Mouse (Mus musculus) heart, embryonic 15.5 days (tissue): ENCODE results near the gene Cactin. TPM values are rescaled to one million over a fixed set of nuclear protein-coding genes. Genes with fewer than 3 reads are reported as not detected.

Experiments used
- ATAC-seq: fragments of 200-750 bp; cut with Nextera tagmentation; replicated peaks from 2 replicates; pipeline ENCODE4 v1.8.0; 2017; ENCODE audit warnings: low read depth, moderate TSS enrichment; ENCODE audit not compliant: insufficient number of reproducible peaks, insufficient read depth, low FRiP score
- H3K27ac ChIP-seq: fragments of 300-500 bp; sonication (generic); 2 replicates; pipeline ENCODE4 v1.5.1; 2015; ENCODE audit warnings: mild to moderate bottlenecking, inconsistent platforms
- H3K27me3 ChIP-seq: fragments of 300-500 bp; sonication (generic); 2 replicates; pipeline ENCODE4 v1.6.1; 2015; ENCODE audit warnings: inconsistent platforms
- H3K36me3 ChIP-seq: fragments of 300-500 bp; sonication (generic); 2 replicates; pipeline ENCODE4 v1.6.1; 2015; ENCODE audit warnings: mild to moderate bottlenecking, inconsistent platforms
- H3K4me1 ChIP-seq: fragments of 300-500 bp; sonication (generic); replicated peaks from 2 replicates; pipeline ENCODE4 v1.6.1; 2015; ENCODE audit warnings: inconsistent platforms
- H3K4me2 ChIP-seq: fragments of 300-500 bp; sonication (generic); 2 replicates; pipeline ENCODE4 v1.6.1; 2015; ENCODE audit warnings: inconsistent platforms, mild to moderate bottlenecking, moderate library complexity
- H3K4me3 ChIP-seq: fragments of 300-500 bp; sonication (generic); 2 replicates; pipeline ENCODE4 v1.5.1; 2015; ENCODE audit warnings: mild to moderate bottlenecking, inconsistent platforms
- H3K9ac ChIP-seq: fragments of 300-500 bp; sonication (generic); 2 replicates; pipeline ENCODE4 v1.6.1; 2015; ENCODE audit warnings: mild to moderate bottlenecking, inconsistent platforms
- H3K9me3 ChIP-seq: fragments of 300-500 bp; sonication (generic); replicated peaks from 2 replicates; pipeline ENCODE4 v1.6.1; 2016; ENCODE audit warnings: inconsistent platforms
- WGBS: fragments of 180-500 bp; shearing (Covaris S2); methylation state at CpG from one replicate; pipeline ENCODE4 v1.1.7; 2015; ENCODE audit warnings: mixed read lengths; 5-methylcytosine and 5-hydroxymethylcytosine counted together
- polyA plus RNA-seq: library from polyadenylated mRNA; unstranded; fragments of >200 nt; fragmentation: Nextera tagmentation; extraction: Ambion mirVana; gene quantifications from 2 replicates; pipeline ENCODE4 v1.2.1, GENCODE M21; 2015

Gene Cactin
- polyA plus RNA-seq, 1 experiment from 2014 or later = 23.5 TPM

DNA sequence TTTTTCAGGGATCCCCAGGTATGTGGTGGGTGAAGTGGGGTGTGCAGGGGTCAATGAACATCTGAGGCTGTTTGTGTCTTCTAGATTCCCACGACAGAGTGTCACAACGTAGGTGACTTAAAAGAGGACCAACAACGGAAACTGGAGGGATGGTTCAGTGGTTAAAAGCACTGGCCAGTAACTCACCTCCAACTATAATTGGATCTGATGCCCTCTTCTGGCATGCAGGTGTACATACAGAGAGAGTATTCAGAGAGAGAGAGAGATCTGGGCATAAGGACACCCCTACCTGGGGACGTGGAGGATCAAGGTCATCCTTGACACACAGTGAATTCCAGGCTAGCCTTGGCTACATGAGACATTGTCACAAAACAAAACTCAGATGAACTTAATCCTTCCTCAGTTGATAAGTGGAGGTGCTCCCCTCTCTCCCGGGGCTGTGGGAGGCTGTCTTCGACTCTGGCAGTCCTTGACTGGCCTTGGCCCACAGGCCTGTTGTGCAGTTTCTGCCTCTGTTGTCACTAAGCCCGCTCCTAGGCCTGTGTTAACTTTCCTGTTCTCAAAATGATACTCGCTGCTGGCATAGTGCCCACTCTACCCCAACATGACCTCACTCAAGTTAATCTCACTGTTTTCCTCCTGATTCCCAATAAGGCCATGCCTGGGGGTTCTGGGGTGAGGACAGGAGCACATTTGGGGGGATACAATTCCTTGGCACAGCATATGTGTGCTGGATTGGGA is 23.7 kb downstream of the Cactin start:
- Histone ChIP-seq H3K4me2 (no peak overlapping the region), H3K27me3 (peaks cover 30% of the 10 kb centered on the region), H3K36me3 (peaks cover 21% of the 10 kb centered on the region; the same call in 1 of the 2 replicates), H3K4me1 (peaks cover 59% of the 10 kb centered on the region), H3K27ac (no peak overlapping the region), H3K9ac (no peak overlapping the region), H3K9me3 (no peaks in the 10 kb centered on the region), H3K4me3 (no peak overlapping the region)
- no peak for ATAC-seq
- 28% methylated on average over 8 of the region's 8 CpGs for WGBS

DNA sequence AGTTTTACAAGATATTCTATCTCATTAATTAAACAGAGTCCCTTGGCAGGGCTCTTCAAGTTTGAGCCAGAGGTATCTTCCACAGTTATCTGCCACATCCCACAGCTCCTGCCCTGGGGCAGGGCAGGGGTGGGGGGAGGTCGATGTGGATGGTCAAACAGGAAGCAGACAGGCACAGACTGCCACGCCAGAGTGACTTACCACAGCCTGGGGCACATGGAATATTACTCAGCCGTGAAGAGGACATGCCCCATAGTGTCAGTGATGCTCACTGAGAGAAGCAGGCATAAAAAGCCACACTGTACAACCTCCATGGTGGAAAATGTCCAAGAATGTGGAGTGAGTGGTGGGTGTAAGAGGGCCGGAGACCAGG is 24.2 kb downstream of the Cactin start:
- no peaks in the 10 kb centered on the region for H3K9me3 ChIP-seq
- no peak overlapping the region for H3K27ac ChIP-seq
- no peak for ATAC-seq
- 78% methylated on average over 4 of the region's 4 CpGs for WGBS
- no peak overlapping the region for H3K4me2 ChIP-seq
- H3K36me3 ChIP-seq = peaks cover 21% of the 10 kb centered on the region; the same call in 1 of the 2 replicates
- peaks cover 30% of the 10 kb centered on the region for H3K27me3 ChIP-seq
- no peak overlapping the region for H3K9ac ChIP-seq
- H3K4me3 ChIP-seq = no peak overlapping the region
- H3K4me1 ChIP-seq = peaks cover 61% of the 10 kb centered on the region

DNA sequence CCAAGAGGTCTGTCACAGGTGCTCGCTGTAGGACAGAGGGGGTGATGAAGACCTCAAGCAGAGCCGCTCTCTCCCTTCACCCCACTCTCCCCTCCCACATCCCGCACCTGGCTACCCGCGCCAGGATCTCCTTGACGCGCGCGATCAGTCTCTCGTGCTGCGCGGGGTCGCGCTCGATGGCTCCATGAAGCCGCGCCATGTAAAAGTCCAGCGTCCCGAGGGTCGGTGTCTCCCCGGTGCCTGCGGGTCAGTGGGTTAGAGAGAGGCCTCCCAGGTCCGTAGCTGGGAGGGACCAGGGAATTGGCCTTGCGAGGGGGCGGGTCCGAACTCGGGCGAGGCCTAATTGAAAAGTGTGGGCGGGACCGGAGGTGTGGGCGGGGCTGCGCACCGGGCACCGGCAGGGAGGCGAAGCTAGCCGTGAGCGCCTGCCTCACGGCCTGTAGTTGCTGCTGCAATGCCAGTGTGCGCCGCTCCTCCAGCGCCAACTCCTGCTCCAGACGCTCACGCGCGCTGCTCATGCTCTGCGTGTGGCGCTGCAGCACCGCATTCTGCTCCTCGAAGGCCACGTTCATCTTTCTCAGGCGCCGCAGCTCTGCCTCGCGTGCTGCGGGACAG is 25.7 kb downstream of the Cactin start:
- Histone ChIP-seq H3K36me3 (peaks cover 21% of the 10 kb centered on the region; the same call in 1 of the 2 replicates), H3K9me3 (no peaks in the 10 kb centered on the region), H3K4me3 (peak overlapping the region; percentile 26; the same call in 1 of the 2 replicates), H3K9ac (peak overlapping the region; percentile 43; the same call in 1 of the 2 replicates), H3K4me1 (peaks cover 63% of the 10 kb centered on the region), H3K27me3 (peaks cover 24% of the 10 kb centered on the region), H3K4me2 (peak overlapping the region; percentile 51), H3K27ac (0 out of 2 replicates have a peak overlapping the region, but pooled peaks have one; percentile 37)
- ATAC-seq = no peak
- 20% methylated on average over 55 of the region's 55 CpGs for WGBS

DNA sequence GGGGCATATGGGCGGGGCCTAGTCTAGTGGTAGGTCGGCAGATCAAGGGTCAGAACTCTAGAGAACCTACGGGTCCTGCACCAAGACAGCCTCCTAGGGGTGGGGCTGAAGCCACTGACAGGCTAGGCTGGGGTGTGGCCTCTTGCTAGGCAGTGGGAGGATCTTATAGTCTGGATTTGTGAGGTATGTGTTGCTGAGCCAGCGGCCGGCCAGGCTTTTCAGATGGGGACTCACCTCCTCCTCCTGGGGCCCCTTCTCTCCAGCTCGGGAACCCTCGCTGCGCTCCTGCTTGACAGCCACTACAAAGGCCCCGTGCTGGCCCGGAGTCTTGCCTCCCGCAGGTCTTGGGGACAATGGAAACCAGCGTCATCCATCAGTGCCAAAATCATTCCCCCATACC is 28.2 kb downstream of the Cactin start:
- WGBS = 6% methylated on average over 12 of the region's 12 CpGs
- Histone ChIP-seq H3K4me2 (peak overlapping the region; percentile 73), H3K9ac (peak overlapping the region; percentile 90), H3K4me1 (peaks cover 51% of the 10 kb centered on the region), H3K27me3 (no peaks in the 10 kb centered on the region), H3K27ac (peak overlapping the region; percentile 58), H3K4me3 (peak overlapping the region; percentile 73), H3K36me3 (peaks cover 21% of the 10 kb centered on the region; the same call in 1 of the 2 replicates), H3K9me3 (no peaks in the 10 kb centered on the region)
- 0 out of 2 replicates have a peak, but pooled peaks have one; percentile 14 for ATAC-seq

DNA sequence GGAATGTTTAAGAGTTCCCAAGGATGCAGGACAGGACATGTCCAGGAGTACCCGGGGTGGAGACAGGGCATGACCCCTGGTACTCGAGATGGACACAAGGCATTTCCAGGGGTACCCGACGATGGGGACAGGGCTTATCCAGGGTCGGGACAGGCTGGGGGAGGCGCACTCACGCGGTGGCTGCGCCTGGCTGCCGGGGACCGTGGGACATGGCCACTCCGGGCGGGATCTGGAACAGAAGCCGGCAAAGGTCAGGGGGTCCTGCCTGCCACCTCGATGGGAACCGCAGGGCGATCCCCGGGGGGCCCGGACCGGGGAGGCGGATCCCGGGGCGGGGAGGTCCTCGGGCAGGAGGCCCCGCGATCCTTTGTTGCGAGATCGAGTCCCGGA is 29.1 kb downstream of the Cactin start:
- Histone ChIP-seq H3K4me1 (peaks cover 45% of the 10 kb centered on the region), H3K27ac (peak overlapping the region; percentile 83), H3K4me3 (peak overlapping the region; percentile 73), H3K36me3 (peaks cover 21% of the 10 kb centered on the region; the same call in 1 of the 2 replicates), H3K27me3 (no peaks in the 10 kb centered on the region), H3K4me2 (peak overlapping the region; percentile 73), H3K9ac (peak overlapping the region; percentile 90), H3K9me3 (no peaks in the 10 kb centered on the region)
- ATAC-seq = no peak; the same call in 1 of the 2 replicates
- WGBS = under 1% methylated on average over 29 of the region's 29 CpGs

DNA sequence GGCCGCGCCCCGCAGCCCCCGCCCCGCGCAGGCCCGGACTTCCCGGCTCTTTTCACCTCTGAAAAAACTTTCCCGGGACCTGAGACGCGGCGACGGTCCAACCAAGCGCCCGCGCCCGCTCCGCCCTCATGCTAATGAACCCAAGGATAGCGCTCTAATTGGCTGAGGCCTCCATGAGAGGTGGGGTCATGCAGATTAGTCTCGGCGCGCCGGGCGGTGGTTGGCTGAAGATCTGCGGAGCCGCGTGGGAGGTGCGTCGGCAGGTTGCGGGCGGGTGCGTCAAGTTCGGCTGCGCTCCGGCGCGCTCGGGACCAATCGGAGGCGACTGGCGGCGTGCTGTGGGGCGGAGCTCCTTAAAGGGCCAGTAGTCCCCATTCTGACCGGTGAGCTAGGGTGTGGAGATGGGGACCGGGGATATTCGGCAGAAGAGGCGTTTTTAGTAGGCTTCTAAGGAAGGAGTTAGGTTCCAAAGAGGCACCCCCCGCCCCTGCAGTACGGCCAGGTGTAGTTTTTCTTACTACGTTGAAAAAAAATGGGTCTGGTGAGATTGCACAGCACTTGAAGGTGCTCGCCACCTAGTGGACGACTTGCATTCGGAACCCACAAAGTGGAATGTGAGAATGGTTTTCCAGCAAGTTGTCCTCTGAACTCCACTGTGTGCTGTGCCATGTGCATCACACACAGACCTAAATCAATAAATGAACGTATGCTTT is 29.6 kb downstream of the Cactin start, which contains the start of gene Hmg20b:
Hmg20b (minus strand) TSS at position 130 of the 713 bp plus-strand sequence.
- Histone ChIP-seq H3K27ac (peak within 1 kb of the TSS; percentile 83), H3K4me1 (peaks cover 43% of the 10 kb centered on the region), H3K36me3 (peaks cover 20% of the 10 kb centered on the region; the same call in 1 of the 2 replicates), H3K9ac (peak within 1 kb of the TSS; percentile 90), H3K27me3 (no peaks in the 10 kb centered on the region), H3K4me2 (peak within 1 kb of the TSS; percentile 73), H3K9me3 (no peaks in the 10 kb centered on the region), H3K4me3 (peak within 1 kb of the TSS; percentile 73)
- under 1% methylated on average over 54 of the region's 54 CpGs for WGBS
- peak; percentile 94 for ATAC-seq

DNA sequence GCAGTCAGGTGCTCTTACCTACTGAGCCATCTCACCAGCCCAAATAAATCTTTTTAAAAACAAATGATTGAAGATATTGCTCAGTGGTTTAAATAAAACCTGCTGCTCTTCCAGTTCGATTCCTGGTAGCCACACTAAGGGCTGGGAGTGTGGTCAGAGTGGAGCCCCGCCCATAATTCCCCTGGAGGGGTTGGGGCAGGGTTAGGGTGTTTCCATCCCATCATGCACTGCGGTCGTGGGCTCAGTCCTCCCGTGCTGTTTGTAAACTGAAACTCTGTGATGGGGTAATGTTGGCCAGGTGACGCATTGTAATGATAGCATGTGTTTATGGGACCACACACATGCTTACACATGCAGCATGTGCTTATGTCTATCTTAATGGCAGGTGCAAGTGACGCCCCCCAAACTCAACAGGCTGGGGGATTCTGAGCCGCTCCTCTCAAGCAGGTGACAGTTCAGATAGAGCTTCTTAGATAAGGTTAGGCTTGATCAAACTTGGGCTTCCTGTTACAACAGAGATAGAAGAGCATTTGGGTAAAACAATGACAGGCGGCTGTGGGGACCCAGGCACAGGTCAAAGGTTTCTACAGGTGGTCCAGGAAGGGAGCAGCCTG is 30.9 kb downstream of the Cactin start:
- Histone ChIP-seq H3K27ac (no peak overlapping the region), H3K4me3 (no peak overlapping the region), H3K9ac (no peak overlapping the region), H3K9me3 (no peaks in the 10 kb centered on the region), H3K4me2 (no peak overlapping the region), H3K4me1 (peaks cover 44% of the 10 kb centered on the region), H3K36me3 (peaks cover 7% of the 10 kb centered on the region; the same call in 1 of the 2 replicates), H3K27me3 (no peaks in the 10 kb centered on the region)
- 18% methylated on average over 9 of the region's 9 CpGs for WGBS
- ATAC-seq = no peak

DNA sequence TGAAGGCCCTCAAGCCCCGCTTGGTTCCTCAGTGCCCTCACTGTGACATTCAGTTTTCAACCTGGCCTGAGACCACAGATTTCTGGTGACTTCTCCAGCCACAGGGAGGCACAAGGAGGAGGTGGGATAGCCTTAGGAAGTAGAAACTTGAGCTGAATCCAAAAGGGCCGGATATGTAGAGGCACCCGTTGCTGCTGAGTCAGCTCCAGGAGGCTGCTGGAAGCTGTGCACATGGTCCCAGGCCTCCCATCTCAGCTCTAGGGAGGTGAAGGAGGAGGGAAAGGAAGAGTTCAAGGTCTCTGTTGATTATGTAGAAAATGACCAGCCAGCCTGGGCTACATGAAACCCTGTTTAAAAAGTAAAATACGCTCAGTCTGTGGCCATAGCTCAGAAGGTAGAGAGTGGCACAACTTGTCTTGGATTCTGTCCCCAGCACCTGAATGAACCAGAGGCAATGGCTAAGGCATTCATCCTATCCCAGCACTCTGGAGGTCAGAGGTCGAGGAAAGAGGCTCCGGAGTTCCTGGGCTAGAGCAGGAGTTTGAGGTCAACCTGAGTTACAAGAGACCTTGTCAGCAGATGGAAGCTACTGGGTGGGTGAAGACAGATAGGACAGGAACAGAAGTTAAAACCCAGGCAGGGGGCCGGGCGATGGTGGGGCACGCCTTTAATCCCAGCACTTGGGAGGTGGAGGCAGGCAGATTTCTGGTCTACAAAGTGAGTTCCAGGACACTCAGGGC is 34.0 kb downstream of the Cactin start:
- Histone ChIP-seq H3K4me2 (no peak overlapping the region), H3K27me3 (no peaks in the 10 kb centered on the region), H3K9me3 (no peaks in the 10 kb centered on the region), H3K4me1 (peaks cover 40% of the 10 kb centered on the region), H3K4me3 (no peak overlapping the region), H3K36me3 (no peaks in the 10 kb centered on the region), H3K9ac (no peak overlapping the region), H3K27ac (peak overlapping the region; percentile 37; the same call in 1 of the 2 replicates)
- 64% methylated on average over 9 of the region's 9 CpGs for WGBS
- ATAC-seq = no peak

DNA sequence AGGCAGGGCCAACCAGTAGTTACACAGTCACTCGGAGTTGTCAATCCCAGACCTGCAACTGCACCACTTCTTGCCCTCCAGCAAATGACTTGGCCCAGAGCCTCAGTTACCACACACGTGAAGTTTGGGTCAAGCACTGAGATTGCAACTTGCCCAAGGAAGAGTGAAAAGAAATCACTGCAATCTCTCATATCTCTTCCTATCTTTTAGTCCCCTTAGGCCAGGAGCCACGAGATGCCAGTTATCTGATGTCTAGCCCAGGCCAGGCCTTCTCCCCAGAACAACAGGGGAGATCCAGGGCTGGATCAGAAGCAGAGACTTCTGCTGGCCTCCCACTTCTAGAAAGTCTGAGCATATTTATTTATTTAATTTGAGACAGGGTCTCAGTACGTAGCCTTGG is 34.6 kb downstream of the Cactin start:
- ATAC-seq = no peak
- Histone ChIP-seq H3K9ac (no peak overlapping the region), H3K4me1 (peaks cover 46% of the 10 kb centered on the region), H3K4me2 (no peak overlapping the region), H3K36me3 (no peaks in the 10 kb centered on the region), H3K9me3 (no peaks in the 10 kb centered on the region), H3K27ac (no peak overlapping the region), H3K27me3 (no peaks in the 10 kb centered on the region), H3K4me3 (no peak overlapping the region)
- 68% methylated on average over 4 of the region's 4 CpGs for WGBS

DNA sequence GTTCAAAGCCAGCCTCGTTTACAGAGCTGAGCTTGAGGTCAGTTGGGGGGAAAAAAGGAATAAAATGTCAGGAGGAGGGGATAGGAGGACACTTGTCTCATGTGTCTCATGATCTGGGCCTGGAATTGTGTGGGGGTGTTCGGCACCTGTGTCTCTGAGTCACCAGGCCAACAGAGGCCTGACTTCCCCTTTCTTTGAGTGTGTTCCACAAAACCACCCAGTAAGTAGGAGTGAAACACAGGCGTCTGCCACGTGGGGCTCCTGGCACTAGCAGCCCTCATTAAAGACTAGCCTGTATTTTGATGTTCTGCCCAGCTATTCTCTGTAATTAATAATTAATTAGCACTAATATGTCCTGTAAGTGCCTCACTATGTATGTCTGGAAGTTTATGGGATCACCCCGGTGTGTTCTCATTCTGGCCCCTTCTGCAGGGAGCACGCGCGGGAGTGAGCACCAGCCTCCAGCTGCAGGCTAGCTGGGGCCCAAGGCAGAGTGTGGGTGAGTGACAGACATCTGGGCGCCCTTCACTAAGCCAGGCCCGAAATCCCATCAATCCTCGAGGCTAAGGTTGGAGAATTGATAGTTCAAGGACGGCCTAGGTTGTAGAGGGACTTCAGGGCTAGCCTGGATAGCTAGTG is 35.6 kb downstream of the Cactin start:
- H3K4me3 ChIP-seq = peak overlapping the region; percentile 95
- ATAC-seq = no peak
- 50% methylated on average over 12 of the region's 12 CpGs for WGBS
- H3K4me1 ChIP-seq = peaks cover 49% of the 10 kb centered on the region
- peak overlapping the region; percentile 98 for H3K4me2 ChIP-seq
- H3K9ac ChIP-seq = peak overlapping the region; percentile 8; the same call in 1 of the 2 replicates
- no peaks in the 10 kb centered on the region for H3K27me3 ChIP-seq
- no peaks in the 10 kb centered on the region for H3K36me3 ChIP-seq
- peak overlapping the region; percentile 46; the same call in 1 of the 2 replicates for H3K27ac ChIP-seq
- no peaks in the 10 kb centered on the region for H3K9me3 ChIP-seq
